Mouse (Mus musculus) heart, postnatal 0 days (tissue): ENCODE data around the gene Il17rc.

ENCODE experiments used
- CTCF ChIP-seq: IDR thresholded peaks from 2 replicates; pipeline ENCODE4 v1.5.1; 2016; ENCODE audit warnings: antibody characterized with exemption, control low read depth, low read depth
- EP300 ChIP-seq: IDR thresholded peaks from 2 replicates; pipeline ENCODE4 v1.6.1; 2016; ENCODE audit warnings: antibody characterized with exemption, low read depth

DNA sequence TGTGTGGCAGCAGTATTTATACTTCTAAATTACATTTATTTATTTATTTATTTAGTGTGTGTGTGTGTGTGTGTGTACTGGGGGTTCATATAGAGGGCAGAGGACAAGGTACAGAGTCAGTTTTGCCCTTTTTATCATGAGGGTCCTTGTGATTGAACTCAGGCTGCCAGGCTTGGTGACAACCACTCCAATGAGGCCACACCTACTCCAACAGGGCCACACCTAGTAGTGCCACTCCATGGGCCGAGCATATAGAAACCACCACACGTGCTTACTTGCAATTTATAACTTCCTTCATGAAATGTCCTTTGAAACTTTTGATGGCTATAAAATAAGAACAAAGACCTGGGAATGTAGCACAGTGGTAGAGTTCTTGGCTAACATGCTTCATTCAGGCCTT lies 2.0 kb downstream of the Il17rc start:
- TF ChIP-seq EP300 (no peak), CTCF (no peak)
